Mouse (Mus musculus) layer of hippocampus, adult 9-10 months (tissue): ENCODE measurements around the gene Krt17.
"Not testable (repeated sequence)": the region's sequence is repeated elsewhere in the genome, so short reads cannot be mapped to it uniquely, and the experiment has no call there.

Source experiments
- DNase-seq: peaks from one replicate; pipeline ENCODE4 v3.0.0; 2022; ENCODE audit warnings: low spot score

The Krt17 gene

GRCm38 (mm10) chr11:100260514-100261234, at the start of gene Krt17:
Gene Krt17 (minus strand): TSS chr11:100261029.
- DNase-seq = no peak

GRCm38 (mm10) chr11:100308672-100309071, 47.8 kb upstream of the Krt17 start:
- not testable (repeated sequence) for DNase-seq

- DNase-seq = no peak
Measured at GRCm38 (mm10) chr11:100307900-100308299, 47.1 kb upstream of the Krt17 start.

GRCm38 (mm10) chr11:100301292-100301691, 40.5 kb upstream of the Krt17 start:
- DNase-seq = no peak

- no peak for DNase-seq
Measured at GRCm38 (mm10) chr11:100300293-100300692, 39.5 kb upstream of the Krt17 start.

DNA sequence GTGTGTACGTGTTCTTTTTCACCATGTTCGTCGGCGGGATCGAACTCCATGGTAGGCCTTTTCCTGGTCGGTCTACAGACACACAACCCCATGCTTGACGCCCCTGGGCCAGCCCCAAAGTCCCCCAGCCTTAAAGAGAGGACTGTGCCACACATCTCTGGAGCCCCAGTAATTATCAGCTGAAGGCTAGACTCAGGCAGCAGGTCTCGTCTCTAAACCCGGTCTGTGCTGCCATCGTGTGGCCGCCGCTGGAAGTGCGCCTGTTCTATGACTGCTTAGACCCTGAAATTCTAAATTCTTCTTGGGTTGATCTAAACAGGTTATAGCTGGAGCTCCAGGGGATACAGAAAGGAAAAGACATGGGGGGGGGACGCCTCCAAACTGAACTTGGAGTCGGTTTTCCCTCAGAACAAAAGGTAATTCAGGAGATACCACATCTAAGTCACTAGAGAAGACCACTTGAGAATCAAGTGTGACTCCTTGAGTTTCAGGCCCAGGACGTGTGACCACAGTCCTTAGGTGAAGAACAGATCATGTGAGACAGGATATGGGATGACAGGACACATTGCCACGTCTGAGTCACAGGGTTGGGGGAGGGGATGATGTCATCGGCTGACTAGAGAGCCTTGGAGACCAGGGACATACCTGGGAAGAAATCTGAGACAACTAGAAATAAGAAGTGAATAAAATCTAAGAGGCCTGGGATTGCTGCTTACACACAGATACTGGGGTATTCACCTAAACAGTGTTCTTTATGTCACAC, 37.6 kb upstream of the Krt17 start:
- DNase-seq = peak; percentile 71

GRCm38 (mm10) chr11:100297801-100298200, 37.0 kb upstream of the Krt17 start:
- DNase-seq = no peak

- peak; percentile 71 for DNase-seq
Measured at GRCm38 (mm10) chr11:100295308-100295707, 34.5 kb upstream of the Krt17 start.

GRCm38 (mm10) chr11:100292884-100293283, 32.1 kb upstream of the Krt17 start:
- no peak for DNase-seq

DNA sequence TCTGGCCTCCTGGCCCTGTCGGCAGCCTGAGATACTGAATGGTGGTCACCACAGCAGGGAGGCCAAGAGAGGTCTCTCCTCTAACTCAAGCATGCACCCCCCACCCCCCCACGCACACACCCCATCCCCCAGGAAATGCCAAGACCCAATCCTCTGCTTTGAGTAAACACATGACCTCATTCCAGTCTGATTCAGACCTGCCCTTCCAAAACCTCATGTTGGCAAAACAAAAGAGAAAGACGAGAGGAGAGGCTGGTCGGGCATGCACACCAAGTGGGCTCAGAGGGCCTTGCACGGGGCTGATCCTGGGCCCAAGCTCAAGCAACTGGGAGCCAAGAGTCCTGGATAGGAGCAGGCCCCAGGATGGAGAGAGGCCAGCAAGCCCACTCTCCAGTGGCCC, 29.4 kb upstream of the Krt17 start:
- DNase-seq = no peak

GRCm38 (mm10) chr11:100288942-100289341, 28.1 kb upstream of the Krt17 start:
- DNase-seq = no peak

GRCm38 (mm10) chr11:100287024-100287423, 26.2 kb upstream of the Krt17 start:
- DNase-seq = no peak

GRCm38 (mm10) chr11:100284988-100285387, 24.2 kb upstream of the Krt17 start:
- no peak for DNase-seq

DNA sequence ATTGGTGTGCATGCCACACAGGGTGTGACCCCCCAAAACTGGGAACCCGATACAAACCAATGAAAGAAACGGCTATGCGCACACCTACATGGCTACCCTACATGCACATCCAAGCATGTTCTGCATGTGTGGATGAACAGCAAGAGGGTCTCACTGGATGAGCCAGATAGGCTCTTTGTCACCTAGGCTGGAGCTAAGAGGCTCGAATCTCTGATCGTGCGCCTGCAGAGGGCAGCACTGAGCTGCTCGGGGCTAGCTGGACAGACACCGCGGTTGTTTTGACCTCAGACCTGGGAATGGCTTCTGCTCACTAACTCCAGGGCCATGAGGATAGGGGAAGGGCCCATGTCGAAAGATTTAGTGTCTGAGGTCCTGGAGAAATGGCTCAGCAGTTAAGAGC, 21.7 kb upstream of the Krt17 start:
- DNase-seq = no peak

GRCm38 (mm10) chr11:100281596-100282544, 21.0 kb upstream of the Krt17 start:
- DNase-seq = peak; percentile 94

GRCm38 (mm10) chr11:100278759-100279158, 17.9 kb upstream of the Krt17 start:
- DNase-seq = no peak

DNA sequence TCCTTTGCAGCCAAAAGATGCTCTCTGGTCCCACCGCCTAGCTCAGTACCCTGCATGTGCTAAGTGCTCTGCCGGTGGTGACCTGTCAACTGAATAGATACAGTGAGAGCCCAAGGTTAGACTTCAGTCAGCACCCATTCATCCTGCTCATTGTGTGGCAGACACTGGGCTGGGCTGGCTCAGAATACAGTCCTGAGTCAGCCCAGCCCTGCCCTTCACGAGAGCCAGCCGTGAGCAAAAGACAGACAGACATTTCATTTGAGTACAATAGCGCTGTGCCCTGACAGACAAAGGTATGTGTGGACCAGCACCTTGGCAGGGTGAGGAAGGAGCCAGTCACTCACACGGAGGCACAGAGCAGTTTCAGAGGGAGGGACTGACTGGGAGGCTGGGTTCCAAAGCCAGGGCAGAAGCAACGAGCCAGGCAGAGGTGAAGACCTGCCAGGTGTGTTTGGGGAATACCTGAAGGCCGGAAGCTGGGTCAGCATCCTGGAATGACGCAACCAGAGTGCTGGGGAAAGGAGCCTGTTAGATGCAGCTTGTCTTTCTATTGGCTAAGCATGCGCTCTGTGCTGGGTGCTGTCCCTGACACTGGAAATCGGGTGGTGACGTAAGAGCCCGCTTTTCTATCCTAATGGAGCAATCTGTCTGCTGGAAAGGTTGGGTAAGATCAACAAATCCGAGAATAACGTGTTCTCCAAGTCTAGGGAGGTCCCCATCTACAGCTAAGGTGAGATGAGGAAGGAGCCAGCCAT, 17.1 kb upstream of the Krt17 start:
- no peak for DNase-seq

GRCm38 (mm10) chr11:100275466-100275865, 14.6 kb upstream of the Krt17 start:
- no peak for DNase-seq

- no peak for DNase-seq
Measured at GRCm38 (mm10) chr11:100274719-100275118, 13.9 kb upstream of the Krt17 start.

GRCm38 (mm10) chr11:100271878-100272277, 11.0 kb upstream of the Krt17 start:
- no peak for DNase-seq

DNA sequence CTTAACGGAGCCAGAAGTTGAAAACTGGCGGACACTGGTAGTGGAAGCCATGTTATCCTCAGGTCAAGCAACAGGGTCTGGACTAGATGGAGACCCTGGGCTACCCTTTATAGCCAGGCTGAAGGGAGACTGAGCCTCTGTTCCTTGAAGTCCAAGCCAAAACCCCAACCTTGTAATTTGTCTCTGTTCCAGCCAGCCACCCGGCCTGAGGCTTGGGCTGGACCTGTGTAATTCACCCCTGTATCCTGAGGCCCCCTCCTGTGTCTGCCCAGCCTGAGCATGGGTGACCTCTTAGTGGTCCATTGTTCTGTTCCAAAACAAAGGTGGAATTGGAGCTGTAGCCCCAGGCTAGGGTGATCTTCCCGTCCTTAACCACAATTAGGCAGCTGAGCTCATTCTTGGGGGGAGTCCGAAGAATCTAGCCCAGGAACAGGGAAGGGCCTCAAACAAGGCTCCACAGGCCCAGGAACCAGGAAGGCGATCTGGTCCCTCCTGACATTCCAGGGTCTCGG, 9.0 kb upstream of the Krt17 start, which contains the start of gene Krt42:
TSS of gene Krt42 (minus strand) at position 51 of the 512 bp plus-strand sequence.
- DNase-seq = no peak
